Mouse (Mus musculus): ENCODE data around the gene Gadd45gip1. TPM values are rescaled to one million over a fixed set of nuclear protein-coding genes. Genes with fewer than 3 reads are reported as not detected.
"Not testable (repeated sequence)": the region's sequence is repeated elsewhere in the genome, so short reads cannot be mapped to it uniquely, and the experiment has no call there.

Gadd45gip1 gene
- total RNA-seq, 2 experiments from 2014 or later, result 18.4 to 18.9 TPM

DNA sequence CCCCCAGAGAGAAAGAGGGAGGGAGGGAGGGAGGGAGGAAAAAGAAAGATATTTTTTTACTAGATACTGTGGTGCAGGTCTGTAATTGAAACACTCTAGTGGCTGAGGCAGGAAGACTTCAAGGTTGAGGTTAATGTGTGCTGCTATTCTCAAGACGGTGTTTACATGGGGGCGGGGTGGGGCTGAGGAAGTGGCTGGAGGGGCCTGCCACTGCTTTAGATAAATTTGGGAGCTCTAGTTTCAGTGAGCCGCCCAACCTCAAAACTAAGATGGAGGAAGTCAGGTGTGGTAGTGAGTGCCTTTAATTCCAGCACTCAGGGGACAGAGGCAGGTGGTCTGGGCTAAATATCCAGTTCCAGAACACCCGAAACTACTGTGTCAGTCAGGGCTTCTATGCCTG, 5.7 kb upstream of the Gadd45gip1 start:
- DNase-seq, result no peak
- intact Hi-C loops (cut with DNase I), result no loop called here

DNA sequence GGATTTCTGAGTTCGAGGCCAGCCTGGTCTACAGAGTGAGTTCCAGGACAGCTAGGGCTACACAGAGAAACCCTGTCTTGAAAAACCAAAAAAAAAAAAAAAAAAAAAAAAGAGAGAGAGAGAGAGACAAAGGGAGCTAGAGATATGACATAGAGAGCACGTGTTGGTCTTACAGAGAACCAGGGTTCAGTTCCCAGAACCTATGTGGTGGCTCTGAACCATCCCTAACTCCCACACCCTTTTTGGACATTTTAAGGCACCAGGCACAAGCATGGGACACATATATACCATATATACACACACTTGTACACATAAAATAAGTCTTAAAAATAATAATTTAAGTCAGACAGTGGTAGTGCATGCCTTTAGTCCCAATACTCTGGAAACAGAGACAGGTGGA, 4.8 kb upstream of the Gadd45gip1 start:
- intact Hi-C loops (cut with DNase I); DNase-seq: not testable (repeated sequence)

DNA sequence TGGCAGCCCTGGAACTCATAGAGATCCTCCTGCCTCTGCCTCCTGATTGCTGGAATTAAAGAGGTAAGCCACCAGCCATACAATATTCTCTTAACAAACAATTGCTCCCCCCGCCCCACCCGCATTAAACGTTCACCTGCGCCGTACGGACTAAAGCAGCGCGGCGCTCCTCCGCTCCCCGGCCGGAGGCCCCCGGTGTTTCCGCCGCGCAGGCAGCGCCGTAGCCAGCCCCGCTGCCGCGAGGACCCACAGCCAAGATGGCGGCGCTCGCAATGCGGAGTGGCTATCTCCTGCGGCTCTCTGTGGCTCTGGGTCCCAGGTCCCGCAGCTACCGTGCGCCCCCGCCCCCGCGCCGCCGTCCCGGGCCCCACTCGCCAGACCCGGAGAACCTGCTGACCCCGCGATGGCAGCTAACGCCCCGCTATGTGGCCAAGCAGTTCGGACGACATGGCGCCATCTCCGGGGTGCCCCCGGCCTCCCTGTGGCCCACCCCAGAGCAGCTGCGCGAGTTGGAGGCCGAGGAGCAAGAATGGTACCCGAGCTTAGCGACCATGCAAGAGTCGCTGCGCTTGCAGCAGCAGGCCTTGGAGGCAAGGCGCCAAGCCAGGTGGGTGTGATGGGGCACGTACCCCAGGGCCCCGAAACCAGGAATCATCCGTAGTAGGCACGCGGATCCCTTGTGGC, 854 bp downstream of the Gadd45gip1 start:
- intact Hi-C loops (cut with DNase I), result no loop called here

DNA sequence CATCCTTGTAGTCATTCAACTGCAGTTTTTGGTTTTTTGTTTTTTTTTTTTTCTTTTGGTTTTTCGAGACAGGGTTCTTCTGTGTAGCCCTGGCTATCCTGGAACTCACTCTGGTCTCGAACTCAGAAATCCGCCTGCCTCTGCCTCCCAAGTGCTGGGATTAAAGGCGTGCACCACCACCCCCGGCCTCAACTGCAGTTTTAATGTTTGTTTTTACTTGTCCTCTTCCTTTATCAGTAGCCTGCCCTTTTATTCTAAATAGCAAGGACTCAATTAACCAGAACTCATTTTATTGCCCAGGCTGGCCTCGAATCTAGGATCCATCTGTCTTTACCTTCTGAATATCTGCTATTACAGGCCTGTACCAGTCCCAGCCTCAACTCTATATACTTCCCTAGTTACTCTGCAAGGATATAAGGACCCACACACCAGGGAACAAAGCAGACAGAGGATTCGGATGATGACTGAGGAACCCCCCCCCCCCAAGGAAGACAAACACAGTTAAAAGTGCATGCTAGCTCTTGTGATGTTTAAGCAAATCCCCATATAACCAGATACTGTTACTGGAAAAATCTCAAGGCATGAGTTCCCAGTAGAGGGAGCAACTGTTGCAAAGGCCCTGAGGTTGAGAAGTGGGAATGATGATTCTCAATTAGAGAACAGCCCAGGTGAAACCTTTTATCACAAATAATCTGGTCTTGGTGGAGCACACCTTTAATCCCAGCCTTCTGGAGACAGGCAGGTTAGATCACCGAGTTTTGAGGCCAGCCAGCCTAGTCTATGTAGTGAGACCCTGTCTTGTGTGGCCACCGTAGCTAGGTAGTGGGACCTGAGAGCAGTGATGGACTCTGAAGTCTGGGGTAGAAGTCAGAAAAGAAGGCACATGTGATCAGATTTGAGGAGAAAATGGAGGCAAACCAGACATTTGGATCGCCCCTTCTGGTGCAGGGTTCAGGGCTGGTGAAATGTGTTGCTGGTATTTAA, 1.7 kb downstream of the Gadd45gip1 start:
- no peak for DNase-seq
- intact Hi-C loops (cut with DNase I), result no loop called here

More for the DNA sequence above, 854 bp downstream of the Gadd45gip1 start:
- DNase-seq, result peak; percentile 77

DNA sequence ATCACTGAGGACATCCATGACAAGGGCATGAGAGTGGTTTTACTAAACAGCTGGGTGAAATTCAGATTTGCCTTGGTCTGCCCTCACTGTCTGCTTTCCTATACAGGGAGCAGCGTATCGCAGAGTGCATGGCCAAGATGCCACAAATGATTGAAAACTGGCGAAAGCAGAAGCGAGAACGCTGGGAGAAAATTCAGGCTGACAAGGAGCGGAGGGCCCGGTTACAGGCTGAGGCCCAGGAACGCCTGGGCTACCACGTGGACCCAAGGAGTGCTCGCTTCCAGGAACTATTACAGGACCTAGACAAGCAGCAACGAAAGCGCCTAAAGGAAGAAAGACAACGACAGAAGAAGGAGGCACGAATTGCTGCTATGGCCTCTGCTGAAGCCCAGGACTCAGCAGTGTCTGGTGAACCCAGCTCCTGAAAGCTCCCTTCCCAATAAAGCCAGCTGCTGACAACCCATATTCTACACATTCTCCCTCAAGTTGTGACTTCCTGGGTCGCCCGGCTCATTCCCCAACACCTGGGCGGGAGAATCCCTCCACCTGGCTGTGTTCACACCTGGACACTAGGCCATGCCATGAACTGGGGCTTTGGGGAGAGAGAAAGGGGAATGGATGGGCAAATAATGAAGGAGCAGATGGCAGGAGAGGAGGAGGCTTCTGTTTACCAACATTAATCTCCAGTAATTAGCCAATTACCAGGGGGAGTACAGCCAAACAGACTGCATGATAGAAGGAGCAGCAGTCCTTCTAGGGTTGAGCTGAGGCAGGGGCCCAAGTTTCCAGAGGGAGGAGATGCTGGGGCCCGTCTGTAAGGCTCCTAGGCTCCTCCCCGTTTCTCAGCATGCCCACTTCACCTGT, 2.9 kb downstream of the Gadd45gip1 start:
- DNase-seq, result peak; percentile 69
- intact Hi-C loops (cut with DNase I), result no loop called here

DNA sequence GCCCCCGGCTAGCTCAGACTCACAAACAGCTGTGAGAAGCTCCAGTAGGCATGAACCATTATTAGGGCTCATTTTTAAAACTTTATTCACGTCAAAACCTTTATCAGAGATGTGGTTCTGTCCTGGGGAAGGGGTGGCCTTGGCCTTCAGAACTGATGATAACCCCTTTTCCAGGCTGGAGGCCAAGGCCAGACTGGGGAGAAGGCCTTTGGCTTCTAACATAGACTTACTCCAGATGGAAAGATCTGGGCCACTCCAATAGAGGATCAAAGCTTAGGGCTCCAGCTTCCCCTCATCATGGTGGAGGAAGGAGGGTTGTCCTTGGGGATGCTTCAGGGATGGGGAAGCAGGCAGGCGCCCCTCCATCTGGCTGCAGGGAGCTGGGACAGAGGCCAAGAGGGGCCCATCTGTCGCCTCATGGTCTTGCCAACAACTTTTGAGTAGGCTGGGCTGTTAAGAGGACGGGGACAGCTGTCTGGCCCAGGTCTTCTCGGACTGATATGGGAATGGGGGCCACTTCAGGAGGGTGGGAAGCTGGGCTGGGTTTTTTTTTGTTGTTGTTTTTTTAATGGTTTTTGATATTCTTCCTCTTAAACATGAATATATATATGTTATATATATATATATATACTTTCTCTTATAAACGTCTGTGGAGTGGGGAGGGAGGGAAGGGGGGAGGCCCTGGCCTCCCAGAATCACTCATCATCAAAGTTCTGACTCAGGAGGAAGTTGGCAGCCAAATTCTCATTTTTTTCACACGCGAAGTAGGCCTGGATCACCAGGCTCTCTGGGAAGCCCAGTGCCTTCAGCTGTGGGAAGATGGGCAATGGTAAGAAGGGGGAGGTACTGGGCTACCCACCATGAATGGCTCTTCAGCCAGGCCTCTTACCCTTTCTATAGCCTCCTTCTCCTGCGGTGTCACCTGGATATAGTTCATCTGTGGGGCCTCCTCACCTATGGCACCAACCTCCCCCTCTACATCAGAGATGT, 3.8 kb downstream of the Gadd45gip1 start:
- intact Hi-C loops (cut with DNase I), result no loop called here
- peak; percentile 93 for DNase-seq

DNA sequence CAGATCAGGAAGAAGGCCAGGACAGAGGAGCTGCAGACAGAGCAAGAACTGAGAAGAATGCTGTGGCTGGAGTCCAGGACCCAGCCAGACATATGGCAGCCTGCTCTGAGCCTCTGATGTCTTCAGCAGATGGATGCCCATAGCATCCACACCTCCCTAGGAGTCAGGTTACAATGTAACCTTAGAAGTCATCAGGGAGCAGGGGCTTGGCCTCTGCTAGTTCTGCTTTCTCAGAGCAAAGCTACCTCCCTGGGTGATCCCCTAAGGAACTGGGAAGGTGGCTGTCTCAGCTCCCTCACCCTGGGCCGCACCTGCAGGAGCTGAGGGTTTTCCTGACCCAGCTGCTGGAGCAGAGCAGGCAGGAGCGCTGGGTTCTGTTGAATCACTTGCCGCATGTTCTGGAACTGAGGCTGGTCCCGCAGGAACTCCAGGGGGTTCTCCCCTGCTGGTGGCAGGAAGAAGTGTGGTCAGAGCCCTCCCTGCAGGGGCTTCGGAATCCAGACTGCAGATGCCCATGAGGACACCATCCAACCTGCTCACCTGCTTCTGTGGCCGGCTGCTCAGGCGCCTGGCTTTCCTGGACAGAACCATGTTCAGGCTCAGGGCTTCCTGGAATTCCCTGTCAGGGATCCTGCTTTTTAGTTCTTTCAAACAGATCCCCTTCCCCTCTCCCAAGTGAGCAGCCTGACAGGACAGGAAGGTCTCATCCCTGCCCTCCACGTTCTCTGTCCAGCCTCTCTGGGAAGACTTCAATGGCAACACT, 6.0 kb downstream of the Gadd45gip1 start:
- DNase-seq, result no peak
- intact Hi-C loops (cut with DNase I), result no loop called here

DNA sequence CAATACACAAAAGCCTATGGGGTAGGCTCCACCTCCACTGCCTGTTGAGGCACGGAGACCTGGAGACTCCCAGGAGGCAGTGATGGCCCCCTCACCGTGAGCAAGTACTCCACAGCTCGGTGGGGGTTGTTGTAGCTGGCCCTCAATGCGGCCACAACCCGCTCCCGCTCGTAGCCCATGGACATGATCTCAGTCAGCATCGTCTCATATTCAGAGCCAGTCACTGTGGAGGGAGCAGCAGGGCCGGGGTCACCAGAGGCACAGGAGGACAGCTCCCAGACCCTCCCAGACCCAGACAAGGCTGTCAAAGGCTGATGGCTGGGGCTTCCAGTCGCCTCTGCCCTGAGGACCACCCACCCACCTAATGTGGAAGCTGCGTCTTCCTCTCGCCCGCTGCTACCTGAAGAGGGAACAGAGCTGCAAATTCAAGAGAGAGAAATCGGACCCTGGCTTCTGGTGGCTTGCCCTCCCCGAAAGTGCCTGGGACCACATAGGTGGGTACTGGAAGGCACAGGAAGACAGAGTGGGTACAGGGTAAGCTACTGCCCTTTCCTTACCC, 6.7 kb downstream of the Gadd45gip1 start:
- intact Hi-C loops (cut with DNase I), result no loop called here
- no peak for DNase-seq

DNA sequence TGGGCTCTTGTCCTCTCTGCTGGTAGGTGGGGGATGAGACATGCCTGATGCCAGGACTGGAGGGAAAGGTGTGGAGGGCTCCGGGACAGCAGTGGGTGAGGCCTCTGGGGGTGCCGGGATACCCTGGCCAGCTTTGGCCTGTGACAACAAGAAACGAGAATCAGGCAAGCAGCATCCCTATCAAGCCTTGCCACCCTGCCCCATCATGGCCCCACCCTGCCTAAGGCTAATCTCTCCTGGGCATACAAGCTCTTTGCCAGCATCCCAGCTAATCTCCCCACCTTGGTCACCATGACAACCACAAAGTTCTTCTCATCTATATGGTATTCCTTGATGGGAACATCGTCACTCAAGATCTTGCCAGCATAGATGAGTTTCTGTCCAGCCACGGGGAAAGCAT, 7.2 kb downstream of the Gadd45gip1 start:
- DNase-seq, result no peak
- intact Hi-C loops (cut with DNase I), result no loop called here

DNA sequence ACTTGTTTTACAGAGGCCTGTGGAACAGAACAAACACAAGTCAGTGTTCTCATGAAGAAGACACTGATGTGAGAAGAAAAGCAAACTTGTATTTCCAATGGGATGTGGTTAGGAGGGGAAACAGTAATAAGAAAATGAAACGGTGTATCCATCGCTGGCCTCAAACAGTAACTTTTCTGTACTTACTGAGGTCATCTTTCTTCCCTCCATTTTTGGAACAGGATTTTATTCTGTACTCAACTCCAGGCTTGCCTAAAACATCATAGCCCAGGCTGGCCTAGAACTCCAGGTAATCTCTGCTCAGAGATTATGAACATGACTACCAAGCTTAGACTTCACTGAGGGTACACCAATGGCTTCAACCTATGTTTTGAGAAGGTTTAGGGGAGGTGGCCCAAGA, 8.1 kb downstream of the Gadd45gip1 start:
- DNase-seq, result no peak
- intact Hi-C loops (cut with DNase I), result no loop called here

DNA sequence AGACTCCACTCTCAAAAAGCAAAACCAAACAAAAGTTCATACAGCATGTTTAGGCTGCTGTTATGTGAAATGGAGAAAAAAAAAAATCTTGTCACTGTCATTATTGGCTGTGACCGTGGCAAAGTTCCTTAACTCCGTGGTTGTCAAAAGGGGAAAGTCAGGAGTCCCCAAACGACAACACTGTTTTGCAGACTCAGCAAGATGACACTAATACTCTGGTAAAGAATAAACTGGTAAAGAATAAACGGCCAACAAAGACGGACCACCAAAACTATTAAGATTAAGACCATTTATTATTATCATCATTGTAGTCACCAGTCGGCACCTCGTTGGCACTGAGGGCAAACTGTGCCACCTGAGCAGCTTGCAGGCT, 8.5 kb downstream of the Gadd45gip1 start:
- no peak for DNase-seq
- intact Hi-C loops (cut with DNase I), result no loop called here

DNA sequence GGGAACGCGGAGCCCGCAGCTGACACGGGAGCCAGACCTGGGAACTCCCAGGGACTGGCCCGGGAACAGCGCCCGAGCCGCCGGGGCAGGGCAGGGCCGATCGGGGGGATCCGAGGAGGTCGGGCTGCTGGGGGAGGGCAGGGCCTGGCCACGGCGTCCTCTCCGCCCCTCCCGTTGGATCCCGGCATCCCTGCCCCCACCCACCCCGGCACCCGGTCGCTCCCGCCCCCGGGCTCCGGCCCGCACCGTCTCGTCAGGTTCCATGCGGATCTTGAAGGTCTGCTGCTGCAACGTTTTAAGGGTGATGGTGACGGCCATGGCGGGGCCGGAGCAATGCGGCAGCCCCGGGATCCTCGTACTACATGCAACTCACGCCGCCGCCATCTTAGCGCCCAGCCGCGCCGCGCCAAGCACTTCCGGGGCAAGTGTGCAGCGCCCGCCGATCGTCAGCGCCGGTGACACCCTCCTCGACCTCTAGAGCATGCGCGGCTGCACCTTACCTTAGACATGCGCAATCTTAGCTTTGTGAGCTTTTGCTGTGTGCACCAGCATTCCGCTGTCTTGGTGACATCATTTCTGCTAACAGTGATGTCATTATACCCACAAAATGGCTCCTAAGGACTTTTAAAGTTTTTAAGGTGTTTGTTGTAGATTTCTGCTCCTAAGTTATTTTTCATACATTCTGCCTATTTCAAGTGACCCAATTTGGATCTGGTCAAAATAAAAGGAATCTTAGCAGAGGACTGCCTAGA, 9.1 kb downstream of the Gadd45gip1 start, which contains the start of gene Rad23a:
Gene Rad23a, minus strand, starts transcription at position 418 of the 752 bp plus-strand sequence.
- intact Hi-C loops (cut with DNase I), result no loop called here
- peak; percentile 93 for DNase-seq

DNA sequence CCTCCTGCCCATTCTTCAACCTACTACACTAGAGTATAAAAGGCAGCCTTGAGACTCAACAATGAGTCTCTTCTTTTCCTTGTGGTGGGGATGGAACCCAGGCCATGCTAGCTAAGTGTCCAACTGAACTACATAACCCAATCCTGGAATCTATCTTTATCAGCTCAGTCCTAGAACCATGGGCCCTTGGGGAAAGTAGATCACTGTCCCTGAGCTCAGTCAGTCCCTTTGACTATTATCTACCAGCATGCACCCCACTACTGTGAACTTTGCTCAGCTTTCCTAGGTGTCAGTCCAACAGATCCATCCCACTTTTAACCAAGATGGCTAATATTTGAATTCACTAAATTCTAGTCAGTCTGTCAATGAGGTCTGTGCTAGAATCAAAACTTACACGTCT, 10.2 kb downstream of the Gadd45gip1 start:
- intact Hi-C loops (cut with DNase I), result no loop called here

DNA sequence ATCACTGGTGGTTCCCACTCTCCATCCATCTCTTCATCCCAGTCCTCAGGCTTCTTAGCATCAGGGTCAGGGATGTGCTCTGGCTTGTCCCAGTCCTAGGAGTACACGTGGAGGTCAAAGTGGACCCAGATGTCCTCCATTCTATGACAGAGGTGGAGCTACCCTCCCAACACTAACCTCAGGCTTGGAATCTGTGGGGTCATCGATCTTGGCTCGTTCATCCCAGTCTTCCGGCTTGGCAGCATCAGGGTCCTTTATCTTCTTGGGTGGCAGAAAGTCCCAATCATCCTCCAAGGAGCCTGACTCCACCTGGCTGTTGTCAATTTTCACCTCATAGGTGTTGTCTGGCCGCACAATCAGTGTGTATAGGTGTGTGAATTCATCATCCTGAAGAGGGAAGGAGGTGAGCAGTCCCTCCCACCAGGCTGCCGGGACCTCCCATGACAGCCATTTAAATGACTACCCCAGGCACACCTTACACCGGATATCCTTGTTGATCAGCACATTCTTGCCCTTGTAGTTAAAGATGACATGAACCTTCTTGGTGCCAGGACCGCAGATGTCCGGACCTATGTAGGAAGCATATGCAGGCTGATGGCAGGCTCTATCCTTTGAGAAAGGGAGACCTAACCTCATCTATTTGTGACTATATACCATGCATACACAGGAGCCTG, 13.2 kb downstream of the Gadd45gip1 start:
- no peak for DNase-seq
- intact Hi-C loops (cut with DNase I), result no loop called here

More for the DNA sequence above, 10.2 kb downstream of the Gadd45gip1 start:
- DNase-seq, result no peak

DNA sequence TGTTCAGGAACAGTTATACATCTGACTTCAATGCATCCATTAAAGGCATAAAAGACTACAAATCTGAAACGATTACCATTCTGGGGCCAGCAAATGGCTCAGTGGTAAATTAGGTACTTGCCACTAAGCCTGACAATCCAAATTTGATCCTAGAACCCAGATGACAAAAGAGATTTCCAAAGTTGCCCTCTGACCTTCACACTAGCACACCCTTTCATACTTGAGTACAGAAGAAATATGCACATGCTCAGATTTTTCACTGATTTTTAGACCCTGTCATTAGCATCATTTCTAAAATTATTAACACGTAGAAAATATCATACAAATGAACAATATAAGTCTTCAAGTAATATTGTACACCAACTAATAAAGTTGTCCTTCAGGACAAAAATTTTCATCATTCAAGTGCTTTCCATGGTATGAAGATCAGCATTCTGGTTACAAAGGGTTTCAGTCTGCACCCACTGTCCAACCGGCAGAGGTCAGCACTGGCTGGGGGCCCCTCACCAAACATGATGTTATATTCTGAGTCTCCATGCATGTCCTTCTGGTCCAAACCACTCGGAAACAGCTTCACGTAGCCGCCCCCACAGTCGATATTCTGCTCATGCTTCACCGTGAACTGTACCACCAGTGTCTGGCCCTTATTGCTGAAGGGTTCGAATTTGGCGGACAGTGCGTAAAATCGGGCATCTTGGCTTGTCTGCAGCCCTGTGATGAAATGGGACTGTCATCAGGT, 14.2 kb downstream of the Gadd45gip1 start:
- DNase-seq, result peak; percentile 67
- intact Hi-C loops (cut with DNase I), result no loop called here

DNA sequence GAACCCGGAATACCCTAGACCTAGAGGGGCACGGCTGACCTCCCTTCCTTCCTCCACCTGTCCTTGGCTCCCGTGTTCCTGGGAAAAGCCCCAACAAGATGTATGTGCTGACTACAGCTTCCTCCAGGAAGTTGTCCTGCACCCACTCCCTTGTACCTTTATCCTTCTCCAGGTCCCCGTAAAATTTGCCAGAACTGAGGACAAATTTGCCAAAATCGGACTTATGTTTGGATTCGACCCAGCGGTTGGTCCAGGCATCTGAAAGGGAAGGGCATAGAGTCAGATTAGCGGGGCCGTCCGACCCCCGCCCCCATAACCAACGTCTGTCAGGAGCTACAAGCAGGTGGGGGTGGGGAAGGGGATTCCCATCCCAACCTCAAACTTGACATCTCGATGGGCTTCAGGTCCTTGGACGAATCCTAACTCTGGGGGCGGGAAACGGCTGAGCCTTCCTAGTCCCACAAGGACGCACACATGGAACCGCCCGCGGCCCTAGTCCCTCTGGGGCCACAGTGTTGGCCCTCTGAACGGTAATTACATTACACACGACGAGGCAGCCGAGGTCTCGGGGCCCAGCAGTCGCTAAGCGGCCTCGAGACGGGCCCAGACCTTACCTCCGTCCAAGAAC, 14.9 kb downstream of the Gadd45gip1 start:
- DNase-seq, result peak; percentile 45
- intact Hi-C loops (cut with DNase I), result no loop called here

All from left cerebral cortex, postnatal 4 days (tissue).